Comparison of ENCODE assay signal across 25 mouse cellular contexts in genomic region chr4:95325861-95326260, GRCm38 (mm10).
"Had no signal": no experiment of that assay in that cellular context is flagged by ENCODE, and none has a peak within 500 bp of the region (broad histone marks: within the 10 kb centered on the region; RNA-seq: fewer than 3 reads in every experiment).

No protein-coding gene starts in this region.

- H3K27ac ChIP-seq: liver, embryonic 13.5 days; liver, embryonic 15.5 days; lung, embryonic 15.5 days; macrophage; midbrain, embryonic 13.5 days; midbrain, embryonic 15.5 days; neural tube, embryonic 13.5 days; neural tube, embryonic 15.5 days; stomach, embryonic 15.5 days had no signal

- H3K4me3 ChIP-seq: liver, embryonic 13.5 days; liver, embryonic 15.5 days; lung, embryonic 15.5 days; megakaryocyte, embryonic 14.5 days; midbrain, embryonic 13.5 days; midbrain, embryonic 15.5 days; myocyte; neural tube, embryonic 13.5 days; neural tube, embryonic 15.5 days; stomach, embryonic 15.5 days had no signal

- H3K4me2 ChIP-seq: liver, embryonic 13.5 days; liver, embryonic 15.5 days; lung, embryonic 15.5 days; midbrain, embryonic 11.5 days; midbrain, embryonic 13.5 days; midbrain, embryonic 15.5 days; neural tube, embryonic 13.5 days; neural tube, embryonic 15.5 days; stomach, embryonic 15.5 days had no signal

- ATAC-seq: liver, postnatal 0 days; lung, postnatal 0 days; midbrain, embryonic 13.5 days; midbrain, embryonic 15.5 days had no signal

- H3K4me1 ChIP-seq: liver, embryonic 13.5 days; liver, embryonic 15.5 days; lung, embryonic 15.5 days; midbrain, embryonic 13.5 days; midbrain, embryonic 15.5 days; neural tube, embryonic 13.5 days; neural tube, embryonic 15.5 days; stomach, embryonic 15.5 days had no signal

- H3K9ac ChIP-seq: liver, embryonic 13.5 days; liver, embryonic 15.5 days; liver, postnatal 0 days; lung, embryonic 15.5 days; midbrain, embryonic 13.5 days; midbrain, embryonic 15.5 days; neural tube, embryonic 13.5 days; neural tube, embryonic 15.5 days; stomach, embryonic 15.5 days had no signal

- H3K27me3 ChIP-seq: liver, embryonic 13.5 days; liver, embryonic 15.5 days; lung, embryonic 15.5 days; megakaryocyte, embryonic 14.5 days; midbrain, embryonic 13.5 days; midbrain, embryonic 15.5 days; neural tube, embryonic 13.5 days; neural tube, embryonic 15.5 days; stomach, embryonic 15.5 days had no signal

- DNase-seq: liver, embryonic 13.5 days; liver, postnatal 0 days; lung, adult 2 months; lung, postnatal 14 days; lung, postnatal 36 days; retina, postnatal 1 day; right cerebral cortex, adult 18-20 months; right cerebral cortex, postnatal 25 days; right cerebral cortex, postnatal 4 days; spleen, adult 18-20 months; thymus, adult 18-20 months; thymus, postnatal 25 days; thymus, postnatal 4 days had no signal

- H3K36me3 ChIP-seq: liver, embryonic 13.5 days; liver, embryonic 15.5 days; lung, embryonic 15.5 days; midbrain, embryonic 13.5 days; midbrain, embryonic 15.5 days; neural tube, embryonic 13.5 days; neural tube, embryonic 15.5 days; stomach, embryonic 15.5 days had no signal

- H3K9me3 ChIP-seq: liver, embryonic 13.5 days; liver, embryonic 15.5 days; lung, embryonic 15.5 days; midbrain, embryonic 13.5 days; midbrain, embryonic 15.5 days; neural tube, embryonic 13.5 days; neural tube, embryonic 15.5 days; stomach, embryonic 15.5 days had no signal
